Mouse (Mus musculus) olfactory bulb, adult 2 months (tissue): ENCODE measurements around the gene Recql.

ENCODE experiments used
- CTCF ChIP-seq: fragments of 200-500 bp; IDR thresholded peaks from 2 replicates; pipeline ENCODE4 v1.5.1; 2012; ENCODE audit warnings: low read depth, mild to moderate bottlenecking, low read length, moderate library complexity; ENCODE audit not compliant: insufficient read depth
- POLR2A ChIP-seq: fragments of 200-500 bp; IDR thresholded peaks from 2 replicates; pipeline ENCODE4 v1.6.1; 2012; ENCODE audit warnings: mild to moderate bottlenecking, low read depth, low read length, moderate library complexity; ENCODE audit not compliant: insufficient read depth

DNA sequence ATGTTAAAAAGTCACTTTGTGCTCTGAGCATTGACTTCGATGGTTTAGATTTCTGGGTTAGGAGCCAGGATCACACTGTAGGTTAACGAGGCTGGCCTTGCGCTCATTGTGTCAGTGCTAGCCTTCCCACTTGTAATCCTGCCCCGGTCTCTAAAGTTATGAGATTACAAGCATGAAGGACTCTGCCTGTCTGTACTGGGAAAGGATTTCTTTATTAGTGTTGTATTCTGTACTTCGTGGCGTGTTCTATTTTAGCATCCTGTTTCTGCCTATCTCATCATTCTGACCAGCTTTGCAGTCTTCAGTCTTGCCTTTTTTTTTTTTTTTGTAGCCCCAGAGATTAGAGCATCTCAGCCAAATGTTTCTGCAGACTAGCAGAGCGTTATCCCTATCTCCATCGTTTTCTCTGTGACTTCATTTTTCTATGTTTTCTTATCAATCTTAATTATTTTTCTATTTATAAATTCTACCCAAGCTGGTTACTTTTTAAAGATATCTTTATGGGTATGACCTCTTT lies 926 bp upstream of the Recql start:
- TF ChIP-seq CTCF (no peak), POLR2A (no peak)
